Mouse (Mus musculus): ENCODE data around the gene Lhfpl1.

DNA sequence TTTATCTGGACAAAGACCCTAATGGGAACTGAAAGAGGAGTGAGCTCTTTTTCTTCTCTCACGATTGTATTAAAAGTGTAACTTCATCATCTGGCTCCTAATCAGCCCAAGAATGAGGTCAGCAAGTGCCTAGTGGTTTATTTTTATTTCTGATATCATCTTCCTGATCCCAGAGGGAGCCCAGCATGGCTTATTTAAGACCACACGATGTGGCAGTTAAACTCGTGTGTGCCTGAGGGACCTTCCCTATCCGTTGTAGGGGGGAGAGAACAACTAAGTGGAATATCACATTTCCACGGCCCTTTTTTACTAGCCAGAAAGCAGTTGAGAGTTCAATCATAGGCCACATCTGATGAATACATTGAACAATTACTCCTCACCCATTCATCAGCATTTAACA lies 87.1 kb downstream of the Lhfpl1 start:
- no peak for TF ChIP-seq CTCF (IDR thresholded peaks at IDR 0.05; ENCODE audit: borderline replicate concordance, insufficient read depth, low read depth, low read length)
- no peak for TF ChIP-seq POLR2A (IDR thresholded peaks at IDR 0.05; ENCODE audit: borderline replicate concordance, insufficient read depth, low read length)

Data from cerebellum, adult 2 months (tissue).